Mouse (Mus musculus): ENCODE measurements at regions not wholly inside any gene's neighbourhood (a gene's known extent, or its start where the extent isn't known, plus 50 kb on each side); places are given as distances from the start of the nearest gene placed in this dataset.

DNA sequence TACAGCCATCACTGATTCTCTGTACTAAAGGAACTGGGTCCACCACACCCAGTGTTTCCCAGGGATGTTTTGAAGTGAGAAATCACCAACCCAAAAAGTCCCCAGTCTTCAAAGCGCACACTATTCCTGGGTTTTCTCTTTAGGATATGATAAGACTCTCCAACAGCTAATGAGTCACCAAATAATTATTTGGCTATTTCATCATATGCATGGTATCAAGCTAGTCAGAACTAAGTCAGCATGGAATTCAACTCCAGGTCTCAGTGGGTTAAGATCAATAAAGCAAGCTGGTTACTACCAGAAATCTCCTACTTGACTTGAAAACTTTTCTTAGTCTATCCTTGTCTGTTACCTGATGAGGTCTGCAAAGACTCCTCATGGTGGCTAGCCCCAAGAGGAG, 89.1 kb upstream of the 4930412O13Rik start:
- DNase-seq (ENCODE audit: low read depth, low spot score): no peak

DNA sequence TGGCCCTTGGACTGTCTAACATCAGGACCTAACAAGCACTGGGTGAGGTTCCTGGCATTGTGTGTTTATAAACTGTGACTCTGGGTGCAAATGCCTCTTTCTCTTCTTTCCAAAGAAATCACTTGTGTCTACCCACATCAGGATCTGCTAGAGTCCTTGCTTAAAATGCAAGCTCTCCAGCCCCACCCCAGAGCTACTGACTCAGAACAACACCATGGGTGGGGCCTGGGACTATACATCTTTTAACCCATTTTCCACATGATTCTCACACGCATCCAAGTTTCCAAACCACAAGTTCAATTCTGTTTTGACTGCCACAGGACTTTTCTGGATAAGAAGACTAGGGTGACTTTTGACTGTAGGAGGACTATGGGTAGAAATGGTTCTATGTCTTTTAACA, 88.7 kb upstream of the 4930412O13Rik start:
- DNase-seq (ENCODE audit: low read depth, low spot score): no peak

DNA sequence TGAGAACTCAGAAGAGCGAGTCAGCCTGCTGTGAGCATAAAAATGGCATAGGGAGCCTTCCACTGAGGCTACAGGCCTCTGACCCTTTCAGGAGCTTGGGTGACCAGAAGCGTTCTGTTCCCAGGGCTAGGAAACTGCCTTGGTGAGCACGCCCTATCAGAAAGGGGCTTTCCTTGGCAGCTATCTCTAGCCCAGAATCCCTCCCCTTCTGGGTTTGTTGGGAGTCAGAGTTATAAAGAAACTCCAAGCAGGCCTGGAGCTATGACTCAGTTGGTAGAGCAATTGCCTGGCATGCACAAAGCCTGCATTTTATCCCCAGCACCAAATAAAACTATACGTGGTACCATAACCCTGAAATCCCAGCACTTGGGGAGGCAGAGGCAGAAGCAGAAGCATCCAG, 85.7 kb upstream of the 4930412O13Rik start:
- DNase-seq (ENCODE audit: low read depth, low spot score): no peak

DNA sequence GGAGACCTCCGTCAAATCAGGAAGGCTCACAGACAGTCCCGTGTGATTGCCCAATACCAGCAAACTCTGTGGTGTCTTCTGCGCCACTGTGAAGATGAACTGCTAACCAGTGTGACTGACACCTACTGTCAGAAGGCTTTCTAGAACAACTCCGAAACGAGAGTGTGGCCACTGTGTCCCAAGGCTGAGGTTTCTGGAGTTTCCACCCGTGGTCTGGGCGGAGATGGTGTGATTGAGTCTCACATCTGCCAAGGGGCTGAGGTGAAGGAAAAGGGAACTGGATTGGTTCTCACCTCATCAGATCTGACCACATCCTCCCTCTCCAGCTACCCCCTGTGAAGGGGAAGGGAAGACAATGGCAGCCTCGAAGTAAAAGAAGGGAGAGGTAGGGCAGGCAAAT, 79.6 kb upstream of the 4930412O13Rik start:
- no peak for DNase-seq (ENCODE audit: low read depth, low spot score)

DNA sequence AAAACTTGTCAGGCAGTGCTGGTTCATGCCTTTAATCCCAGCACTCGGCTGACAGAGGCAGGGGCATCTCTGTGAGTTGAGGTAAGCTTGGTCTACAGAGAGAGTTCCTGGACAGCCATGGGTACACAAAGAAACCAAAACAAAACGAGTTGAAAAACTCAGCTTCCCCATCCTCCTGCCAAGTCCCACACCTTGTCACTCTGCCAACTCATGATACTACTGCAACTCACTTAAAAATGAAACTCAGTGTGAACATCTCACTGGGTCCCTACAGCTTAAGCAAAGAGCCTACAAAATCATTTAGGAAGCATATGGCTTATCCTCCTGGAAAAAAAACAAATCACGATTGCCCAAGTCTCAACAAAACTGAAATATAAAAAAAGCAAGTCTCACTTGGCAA, 76.7 kb upstream of the 4930412O13Rik start:
- DNase-seq (ENCODE audit: low read depth, low spot score): no peak

DNA sequence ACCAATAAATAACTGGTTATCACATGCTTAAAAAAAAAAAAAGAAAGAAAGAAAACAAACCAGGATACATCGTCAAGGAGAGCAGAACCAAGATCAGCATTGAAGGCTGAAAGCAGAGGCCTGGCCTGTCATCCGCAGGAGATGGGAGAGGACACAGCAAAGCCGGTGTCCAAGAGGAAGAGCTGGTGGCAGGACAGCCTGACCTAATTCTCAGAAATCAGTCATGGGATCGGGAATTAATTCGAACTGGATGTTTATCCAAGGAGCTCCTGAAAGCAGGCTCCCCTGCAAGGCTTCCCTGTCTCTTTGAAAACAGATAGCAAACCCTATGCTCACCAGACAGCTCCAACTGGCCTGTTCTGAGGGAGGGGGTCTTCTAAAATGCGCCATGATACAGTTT, 75.5 kb upstream of the 4930412O13Rik start:
- no peak for DNase-seq (ENCODE audit: low read depth, low spot score)
